Mouse (Mus musculus): ENCODE results near the gene Irf1.

The Irf1 gene

DNA sequence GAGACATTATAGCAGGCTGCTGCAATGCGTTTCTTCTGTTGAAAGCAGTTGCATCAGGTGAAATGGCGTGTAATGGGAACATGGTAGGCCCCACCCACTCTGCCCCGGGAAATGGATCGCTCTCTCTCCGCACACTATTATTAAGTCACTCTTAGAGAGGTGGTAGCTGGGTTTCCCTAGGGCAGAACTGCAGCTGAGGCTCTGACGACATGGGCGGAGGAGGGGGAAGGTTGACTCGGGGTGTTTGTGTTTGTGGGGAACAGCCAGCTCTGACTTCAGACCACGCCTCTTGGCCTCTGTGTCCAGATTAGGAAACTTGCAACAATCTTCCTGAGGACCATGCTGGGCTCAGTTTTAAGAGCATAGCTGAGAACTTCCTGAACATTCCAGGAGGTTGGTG, 36.0 kb downstream of the Irf1 start:
- in situ Hi-C loops (cut with MboI, MseI) = loop anchor here (10.0 kb wide), 1 partner anchor 701 kb away; no protein-coding TSS in a partner anchor

- in situ Hi-C loops (cut with MboI, MseI) = loop anchor here (10.0 kb wide), 1 partner anchor 705 kb away; no protein-coding TSS in a partner anchor
Observed at GRCm38 (mm10) chr11:53809354-53809753, 39.5 kb downstream of the Irf1 start.

- in situ Hi-C loops (cut with MboI, MseI) = no loop called here
Observed at GRCm38 (mm10) chr11:53810156-53810555, 40.3 kb downstream of the Irf1 start.

DNA sequence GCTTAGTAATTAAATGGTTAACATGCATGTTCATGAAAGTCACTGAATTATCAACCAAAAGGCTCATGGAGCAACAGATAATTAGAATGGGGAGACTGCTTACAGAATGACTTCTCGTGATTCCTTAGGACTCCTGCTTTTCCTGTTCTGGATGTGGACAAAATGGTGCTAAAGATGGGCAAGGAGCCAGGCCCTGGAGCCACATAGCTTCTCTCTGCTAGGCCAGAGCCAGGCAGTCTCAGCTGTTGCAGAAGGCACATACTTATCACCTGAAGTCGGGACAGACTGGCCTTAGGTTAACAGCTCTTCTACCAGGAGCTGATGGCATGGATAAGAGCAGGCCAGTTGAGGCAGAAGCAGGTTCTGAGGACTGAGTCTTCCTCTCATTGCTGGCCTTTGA, 40.9 kb downstream of the Irf1 start:
- in situ Hi-C loops (cut with MboI, MseI) = no loop called here

GRCm38 (mm10) chr11:53811312-53811711, 41.5 kb downstream of the Irf1 start:
- in situ Hi-C loops (cut with MboI, MseI) = no loop called here

DNA sequence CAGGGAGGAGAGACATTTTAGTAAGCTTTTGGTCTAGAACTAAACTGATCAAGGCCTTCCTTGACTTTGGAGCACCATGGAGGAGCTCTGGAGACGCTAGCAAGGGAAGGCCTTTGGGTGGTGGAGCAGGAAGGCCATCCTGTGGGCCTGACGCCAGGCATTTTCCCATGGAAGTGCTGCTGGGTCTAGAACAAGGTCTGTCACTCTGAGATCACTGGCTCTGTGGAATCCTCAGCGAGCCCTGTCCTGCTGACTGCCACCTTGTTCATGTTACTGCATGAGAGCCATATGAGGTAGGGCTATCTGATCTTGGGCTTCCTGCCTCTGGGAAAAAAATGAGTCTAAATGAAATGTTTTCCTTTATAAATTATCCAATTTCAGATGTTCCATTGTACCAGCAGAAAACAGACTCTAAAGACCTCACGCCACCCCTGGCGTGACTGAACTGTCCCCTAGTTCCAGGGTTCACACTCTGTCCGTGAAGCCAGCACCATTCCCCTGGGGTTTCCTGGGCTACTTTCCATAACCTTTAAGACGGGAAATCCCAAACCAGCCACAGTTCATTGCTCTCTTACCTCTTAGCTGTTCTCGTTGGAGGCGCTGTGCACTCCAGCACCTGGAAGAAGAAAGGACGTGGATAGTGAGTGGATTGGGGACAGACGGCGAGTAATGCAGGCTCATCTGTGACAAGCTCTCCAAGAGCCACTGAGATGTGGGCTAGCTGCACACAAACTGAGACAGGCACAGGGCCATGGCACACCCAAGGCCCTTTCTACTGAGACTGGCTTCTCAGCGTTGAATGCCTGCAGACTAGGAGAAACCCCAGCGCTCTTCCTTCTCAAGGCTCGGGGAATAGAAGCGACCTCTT, 43.4 kb downstream of the Irf1 start:
- in situ Hi-C loops (cut with MboI, MseI) = no loop called here

DNA sequence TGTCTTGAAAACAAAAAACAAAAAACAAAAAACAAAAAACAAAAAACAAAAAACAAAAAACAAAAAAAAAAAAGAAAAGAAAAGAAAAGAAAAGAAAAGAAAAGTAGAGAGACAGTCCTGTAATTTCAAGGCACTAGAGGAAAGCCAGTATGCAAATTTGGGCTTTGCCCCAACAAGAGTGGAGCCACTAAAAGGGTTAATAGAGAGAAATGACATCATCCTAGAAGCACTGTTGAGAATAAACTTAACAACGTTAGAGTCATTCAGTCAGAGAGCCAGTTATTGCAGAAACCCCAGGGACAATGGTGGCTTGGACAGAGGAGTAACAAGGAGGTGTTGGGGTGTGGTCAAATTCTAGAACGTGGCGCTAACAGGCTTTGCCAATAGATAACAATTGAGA, 45.0 kb downstream of the Irf1 start:
- in situ Hi-C loops (cut with MboI, MseI) = no loop called here

- in situ Hi-C loops (cut with MboI, MseI) = no loop called here
Observed at GRCm38 (mm10) chr11:53816841-53817375, 47.1 kb downstream of the Irf1 start.

DNA sequence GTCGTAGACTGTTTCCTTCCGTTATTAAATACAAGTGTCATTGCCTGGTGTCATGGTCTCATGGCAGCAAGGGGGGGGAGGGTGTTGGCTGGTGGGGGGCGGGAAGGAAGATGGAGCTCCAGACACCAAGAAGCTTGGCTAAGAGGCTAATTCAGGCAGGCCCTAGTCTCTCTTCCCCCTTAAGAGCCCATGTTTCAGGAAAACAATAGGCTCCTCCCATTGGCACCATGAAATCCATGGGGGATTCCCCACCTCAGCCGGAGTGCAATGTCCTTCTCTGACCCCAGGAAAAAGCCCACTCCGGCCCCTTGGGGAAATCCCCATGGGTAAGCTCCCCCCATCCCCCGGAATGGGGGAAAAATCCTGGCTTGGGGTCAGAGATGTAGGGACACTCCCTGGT, 49.0 kb downstream of the Irf1 start:
- in situ Hi-C loops (cut with MboI, MseI) = no loop called here

GRCm38 (mm10) chr11:53819511-53819910, 49.7 kb downstream of the Irf1 start:
- in situ Hi-C loops (cut with MboI, MseI) = no loop called here

- in situ Hi-C loops (cut with MboI, MseI) = no loop called here
Observed at GRCm38 (mm10) chr11:53820516-53821170, 50.8 kb downstream of the Irf1 start.

DNA sequence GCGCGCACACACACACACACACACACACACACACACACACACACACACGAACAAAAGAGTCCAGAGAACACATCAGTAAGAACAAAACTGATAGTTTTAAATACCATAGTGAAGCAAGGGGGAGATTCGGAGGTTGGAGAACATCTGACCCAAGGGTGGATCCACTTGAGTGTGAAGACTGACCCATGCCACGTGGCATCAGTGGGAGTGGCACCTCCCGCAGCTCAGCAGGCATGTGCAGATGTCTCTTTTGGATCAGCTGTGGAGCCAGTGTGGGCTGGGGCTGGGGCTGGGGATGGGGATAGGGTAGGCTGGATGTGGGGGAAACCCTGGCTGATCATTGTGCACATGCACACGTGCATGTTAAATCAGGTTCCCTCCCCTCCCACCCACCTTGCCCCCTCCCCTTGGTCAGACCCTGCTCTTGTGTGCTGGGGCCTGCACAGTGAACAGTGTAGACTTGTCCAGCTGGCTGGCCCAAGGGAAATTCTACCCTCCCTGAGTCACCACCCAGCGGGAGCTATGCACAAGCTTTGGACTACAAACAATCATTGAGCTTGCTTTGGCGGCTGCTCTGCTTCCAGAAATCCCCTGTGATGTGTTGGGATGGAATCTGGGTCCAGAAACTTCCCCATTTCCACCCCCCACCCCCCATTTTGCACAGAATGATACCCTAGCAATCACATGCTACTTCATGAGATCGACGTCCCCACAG, 51.6 kb downstream of the Irf1 start:
- in situ Hi-C loops (cut with MboI, MseI) = no loop called here

GRCm38 (mm10) chr11:53821945-53822338, 52.1 kb downstream of the Irf1 start:
- in situ Hi-C loops (cut with MboI, MseI) = no loop called here

- in situ Hi-C loops (cut with MboI, MseI) = no loop called here
Observed at GRCm38 (mm10) chr11:53825409-53825808, 55.6 kb downstream of the Irf1 start.

Measured in T-helper 2 cell (primary cell).